Mouse (Mus musculus) heart, adult 2 months (tissue): ENCODE data around the gene Cdpf1.

Experiments used
- CTCF ChIP-seq: fragments of 200-600 bp; IDR thresholded peaks from 2 replicates; pipeline ENCODE4 v1.8.1; 2022; ENCODE audit warnings: antibody characterized with exemption, mild to moderate bottlenecking, moderate library complexity
- EP300 ChIP-seq: fragments of 200-500 bp; IDR thresholded peaks from 2 replicates; pipeline ENCODE4 v1.6.1; 2011; ENCODE audit warnings: low read depth, low read length, control low read depth; ENCODE audit not compliant: insufficient read depth
- POLR2A ChIP-seq: fragments of 200-500 bp; IDR thresholded peaks from 2 replicates; pipeline ENCODE4 v1.6.1; 2011; ENCODE audit warnings: mild to moderate bottlenecking, low read depth, low read length, control low read depth; ENCODE audit not compliant: insufficient read depth

DNA sequence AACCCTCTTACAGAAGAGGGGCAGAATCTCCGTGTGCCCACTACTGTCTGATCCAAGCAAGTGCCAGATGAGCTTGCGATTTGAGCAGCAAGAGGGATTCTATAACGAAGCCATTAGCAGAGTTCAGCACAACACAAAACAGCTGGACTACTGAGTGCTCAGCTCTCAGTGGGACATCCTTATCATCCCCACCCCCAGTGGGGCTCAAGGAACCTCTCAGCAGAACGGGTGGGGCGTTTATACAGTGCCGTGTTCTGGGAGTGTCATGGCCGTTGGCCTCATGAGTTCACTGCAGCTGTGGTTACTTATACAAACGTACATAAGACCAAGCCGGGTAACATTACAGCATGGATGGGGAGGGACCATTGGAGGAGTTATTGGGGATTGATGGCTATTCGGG, 1.9 kb upstream of the Cdpf1 start:
- TF ChIP-seq POLR2A, result no peak
- no peak for TF ChIP-seq CTCF
- TF ChIP-seq EP300, result no peak
